Mouse (Mus musculus) Patski (cell line): Measurements from ENCODE around the gene Cnih2. TPM values are rescaled to one million over a fixed set of nuclear protein-coding genes. Genes with fewer than 3 reads are reported as not detected.

ENCODE experiments used
- ATAC-seq: fragments of 100-300 bp; one replicate; pipeline ENCODE4 v1.8.0; 2021
- CTCF ChIA-PET: fragments of 350-600 bp; sonication (Branson Sonifier 250); formaldehyde crosslinking; loops from one replicate; lab custom pipeline; 2022; ENCODE audit warnings: inconsistent platforms; lab: Charles Lee
- POLR2A ChIA-PET: fragments of 350-600 bp; sonication (Branson Sonifier 250); formaldehyde crosslinking; loops from one replicate; lab custom pipeline; 2022; ENCODE audit warnings: antibody characterized with exemption, inconsistent platforms; lab: Charles Lee
- DNase-seq: peaks from one replicate; pipeline ENCODE4 v3.0.0-alpha.2; 2011; ENCODE audit warnings: low read depth, low spot score
- H3K27me3 ChIP-seq: fragments of 371-371 bp; one replicate; pipeline ENCODE4 v1.5.1; 2021
- CTCF ChIP-seq: fragments of 100-300 bp; IDR thresholded peaks from one replicate; pipeline ENCODE4 v1.5.1; 2021
- in situ Hi-C: fragments of 300-500 bp; cut with MboI; formaldehyde crosslinking; loops from 3 replicates; pipeline ENCODE4 v1.11.1; 2018; ENCODE audit warnings: low pct_unique_long_range_greater_than_20kb, mixed read lengths
- polyA plus RNA-seq: library from polyadenylated mRNA; unstranded; gene quantifications from one replicate; pipeline ENCODE4 v1.2.3, GENCODE M21; 2021

The Cnih2 gene
- polyA plus RNA-seq, 1 experiment from 2014 or later, result 2.5 TPM

DNA sequence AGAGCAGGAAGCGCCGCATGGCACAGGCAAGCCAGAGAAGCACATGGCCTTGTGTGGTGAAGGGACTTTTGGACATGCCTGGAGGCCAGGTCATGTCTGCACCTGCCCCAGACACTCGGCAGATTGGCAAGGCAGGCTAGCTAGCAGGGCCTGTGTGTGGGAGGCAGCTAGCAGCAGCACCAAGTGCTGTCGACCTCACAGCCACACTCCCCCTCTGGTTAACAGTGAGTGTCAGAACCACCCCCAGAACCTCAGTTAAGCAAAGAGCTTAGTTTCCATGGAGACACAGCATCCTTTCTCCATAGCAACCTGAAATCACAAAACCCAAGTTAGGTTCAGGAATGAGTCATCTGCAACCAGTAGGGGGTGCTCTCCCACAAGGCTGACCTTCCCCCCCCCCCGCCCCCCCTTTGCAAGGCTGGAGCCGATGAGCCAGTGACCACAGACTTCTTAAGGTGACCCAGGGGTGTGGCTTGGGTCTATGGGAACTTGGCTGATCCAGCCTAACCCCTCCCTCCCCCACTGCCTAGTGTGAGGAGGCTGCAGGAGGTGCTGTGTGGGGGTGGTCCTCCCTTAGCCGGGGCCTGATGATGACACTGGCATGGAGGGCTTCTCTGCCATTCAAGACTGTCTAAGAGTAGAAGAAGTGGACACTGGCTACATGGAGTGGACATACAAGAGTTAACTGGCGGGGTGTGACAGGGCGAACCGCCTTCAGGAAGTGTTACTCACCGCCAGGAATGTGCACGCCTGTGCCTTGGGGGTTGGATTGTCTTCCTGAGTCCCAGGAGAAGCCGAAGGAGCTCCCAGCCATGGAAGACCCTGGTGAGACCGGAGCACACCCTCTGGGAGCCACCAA lies 48.0 kb downstream of the Cnih2 start, which contains the start of gene Rin1:
TSS of gene Rin1 (plus strand) at position 435 of the 859 bp plus-strand sequence.
- ATAC-seq (peak; percentile 58), DNase-seq (peak; percentile 88)
- POLR2A ChIA-PET, result interaction anchor here (0.6 to 2.3 kb wide), 7 partner anchors 9 to 512 kb away, joined by 3 to 14 read pairs (median 4); partner anchors contain the start of genes AC124502.3, B4gat1 and Brms1
- TF ChIP-seq CTCF, result no peak
- CTCF ChIA-PET, result interaction anchor here (0.6 to 5.0 kb wide), 13 partner anchors 10 to 204 kb away, joined by 3 to 32 read pairs (median 5); partner anchors contain the start of genes AC124502.3, B4gat1, Brms1 and Slc29a2
- in situ Hi-C loops, result no loop called here
- no peaks in the 10 kb centered on the region for H3K27me3 ChIP-seq

DNA sequence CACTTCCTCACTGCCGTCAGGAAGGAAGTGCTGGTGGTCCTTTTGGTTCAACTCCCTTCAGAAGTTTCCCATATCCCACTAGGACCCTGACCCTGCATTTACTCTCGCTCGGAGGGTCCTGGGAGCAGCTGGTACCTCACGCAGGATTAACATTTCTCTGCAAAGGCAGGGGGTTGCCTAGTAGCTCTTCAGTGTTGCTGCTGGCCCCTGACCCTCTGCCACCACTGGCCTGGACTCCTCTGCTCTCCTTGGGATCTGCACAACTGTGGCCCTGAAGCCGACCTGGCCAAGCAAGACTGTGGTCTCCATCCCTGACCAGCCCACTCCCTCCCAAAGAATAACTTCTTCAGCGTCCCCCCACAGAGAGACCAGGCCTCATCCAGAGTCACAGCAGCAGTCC lies 49.0 kb downstream of the Cnih2 start:
- no peaks in the 10 kb centered on the region for H3K27me3 ChIP-seq
- POLR2A ChIA-PET, result interaction anchor here (0.8 kb wide), 1 partner anchor 8 kb away, joined by 5 read pairs; the partner anchor contains the start of gene Brms1
- TF ChIP-seq CTCF, result no peak
- CTCF ChIA-PET, result interaction anchor here (1.5 to 4.3 kb wide), 2 partner anchors 25 to 30 kb away, joined by 4 to 16 read pairs; no protein-coding TSS in a partner anchor
- ATAC-seq, result no peak
- no peak for DNase-seq
- in situ Hi-C loops, result no loop called here

- H3K27me3 ChIP-seq, result no peaks in the 10 kb centered on the region
- in situ Hi-C loops, result no loop called here
- ChIA-PET POLR2A (interaction anchor here (1.3 kb wide), 1 partner anchor 10 kb away, joined by 3 read pairs; the partner anchor contains the start of genes AC124502.3 and B4gat1), CTCF (interaction anchor here (0.9 to 4.3 kb wide), 4 partner anchors 10 to 31 kb away, joined by 3 to 16 read pairs (median 4); partner anchors contain the start of genes AC124502.3 and B4gat1)
- ATAC-seq, result no peak
- no peak for TF ChIP-seq CTCF
- DNase-seq, result no peak
Observed at GRCm38 (mm10) chr19:5048138-5049056, 49.9 kb downstream of the Cnih2 start.

DNA sequence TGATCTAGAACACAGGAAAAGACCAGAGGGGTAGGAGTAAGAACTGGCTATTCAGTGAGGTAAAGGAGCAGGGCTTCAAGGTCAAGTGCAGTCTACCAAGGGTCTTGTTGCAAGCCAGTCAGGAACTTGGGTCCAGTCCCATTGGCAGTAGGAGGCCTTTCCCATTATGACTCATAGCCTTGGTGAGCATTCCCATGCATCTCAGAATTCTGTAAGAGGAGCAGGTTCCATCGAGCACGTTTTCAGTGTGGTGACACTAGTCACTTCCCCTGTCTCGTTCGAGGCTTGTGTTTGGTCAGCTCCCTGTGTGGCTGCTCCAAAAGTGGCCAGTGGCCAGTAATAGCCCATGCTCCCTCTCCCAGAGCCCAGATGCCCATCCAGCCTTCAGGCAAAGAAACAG lies 52.8 kb downstream of the Cnih2 start:
- no peak for TF ChIP-seq CTCF
- CTCF ChIA-PET, result interaction anchor here (0.8 kb wide), 2 partner anchors 9 to 10 kb away, joined by 3 read pairs; no protein-coding TSS in a partner anchor
- no peak for ATAC-seq

More for the DNA sequence above, 52.8 kb downstream of the Cnih2 start:
- no peak for DNase-seq
- in situ Hi-C loops, result no loop called here
- H3K27me3 ChIP-seq, result no peaks in the 10 kb centered on the region
- POLR2A ChIA-PET, result no interaction called here

Other genes starting within 250 kb of the Cnih2 start
- 79.4 TPM for gene Ctsf, start 243.4 kb downstream of the Cnih2 start, polyA plus RNA-seq
- gene Actn3, start 220.6 kb downstream of the Cnih2 start, polyA plus RNA-seq, result 0.10 TPM
- 17.2 TPM for gene Zdhhc24, start 219.9 kb downstream of the Cnih2 start, polyA plus RNA-seq
- 20.3 TPM for gene Bbs1, start 191.9 kb downstream of the Cnih2 start, polyA plus RNA-seq
- 91.0 TPM for gene Dpp3, start 170.2 kb downstream of the Cnih2 start, polyA plus RNA-seq
- 7.4 TPM for gene Peli3, start 155.4 kb downstream of the Cnih2 start, polyA plus RNA-seq
- 106 TPM for gene Mrpl11, start 136.4 kb downstream of the Cnih2 start, polyA plus RNA-seq
- gene Npas4, start 108.2 kb downstream of the Cnih2 start, polyA plus RNA-seq, result 0.18 TPM
- gene Slc29a2, start 74.7 kb downstream of the Cnih2 start, polyA plus RNA-seq, result 15.8 TPM
- gene B4gat1, start 59.7 kb downstream of the Cnih2 start, polyA plus RNA-seq, result 82.4 TPM
- 1.7 TPM for gene AC124502.3, start 59.6 kb downstream of the Cnih2 start, polyA plus RNA-seq
- gene Brms1, start 57.2 kb downstream of the Cnih2 start, polyA plus RNA-seq, result 56.8 TPM
- 39.4 TPM for gene Rin1, start 48.0 kb downstream of the Cnih2 start, polyA plus RNA-seq
- gene Cd248, start 30.4 kb downstream of the Cnih2 start, polyA plus RNA-seq, result 0.44 TPM
- 0.39 TPM for gene Tmem151a, start 13.0 kb downstream of the Cnih2 start, polyA plus RNA-seq
- 68.6 TPM for gene Yif1a, start 10.0 kb downstream of the Cnih2 start, polyA plus RNA-seq
- 237 TPM for gene Rab1b, start 8.6 kb upstream of the Cnih2 start, polyA plus RNA-seq
- 84.0 TPM for gene Klc2, start 20.0 kb upstream of the Cnih2 start, polyA plus RNA-seq
- 23.8 TPM for gene Pacs1, start 174.6 kb upstream of the Cnih2 start, polyA plus RNA-seq
- gene Sf3b2, start 196.9 kb upstream of the Cnih2 start, polyA plus RNA-seq, result 255 TPM
- gene Gal3st3, start 199.8 kb upstream of the Cnih2 start, polyA plus RNA-seq, result not detected
- not detected for gene Catsper1, start 237.2 kb upstream of the Cnih2 start, polyA plus RNA-seq